Mouse (Mus musculus): ENCODE data around the gene Alox8. TPM values are rescaled to one million over a fixed set of nuclear protein-coding genes. Genes with fewer than 3 reads are reported as not detected.
A peak's percentile ranks its signal among the peaks of the same experiment; 100 is the strongest.

Alox8 gene
- polyA plus RNA-seq, 1 experiment from 2014 or later: 1.7 TPM

DNA sequence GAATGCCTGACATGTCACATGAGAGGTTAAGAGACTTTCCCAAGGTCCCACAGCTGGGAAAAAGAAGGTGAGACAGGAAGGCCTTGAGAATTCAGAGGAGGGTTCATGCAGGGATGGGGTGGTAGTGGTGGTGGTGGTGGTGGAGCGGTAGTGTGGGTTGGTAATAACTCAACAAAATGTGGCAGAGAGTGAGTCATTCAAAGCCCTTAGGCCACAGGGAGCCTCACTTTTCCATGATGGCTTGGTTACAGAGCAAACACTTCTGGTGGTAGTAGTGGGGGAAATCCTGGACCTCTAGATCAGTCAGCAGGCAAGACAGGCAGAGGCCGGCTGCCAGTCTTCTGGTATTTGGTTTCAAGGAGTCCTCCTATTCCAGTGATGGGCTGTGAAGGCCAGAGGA lies 25.0 kb downstream of the Alox8 start:
- no peak overlapping the region for H3K4me3 ChIP-seq (ENCODE audit: low read length)

GRCm38 (mm10) chr11:69171626-69172025 lies 26.0 kb downstream of the Alox8 start:
- Histone ChIP-seq H3K4me1 (ENCODE audit: control insufficient read depth, insufficient read depth, low read length) (no peaks in the 10 kb centered on the region), H3K27ac (ENCODE audit: low read length) (no peak overlapping the region), H3K36me3 (ENCODE audit: control insufficient read depth, insufficient read depth) (no peaks in the 10 kb centered on the region), H3K9me3 (replicated peaks; ENCODE audit: control insufficient read depth, low read length) (no peaks in the 10 kb centered on the region), H3K27me3 (ENCODE audit: control insufficient read depth, insufficient read depth, low read length) (no peaks in the 10 kb centered on the region), H3K4me3 (ENCODE audit: low read length) (no peak overlapping the region), H3K9ac (ENCODE audit: low read length) (no peak overlapping the region), H3K4me2 (ENCODE audit: low read depth, low read length) (no peak overlapping the region)
- no peak for ATAC-seq (replicated peaks; ENCODE audit: extremely low read depth, insufficient read depth, low FRiP score)
- WGBS: 26% methylated on average over 7 of the region's 7 CpGs

More for the DNA sequence above, 25.0 kb downstream of the Alox8 start:
- Histone ChIP-seq H3K27ac (ENCODE audit: low read length) (no peak overlapping the region), H3K36me3 (ENCODE audit: control insufficient read depth, insufficient read depth) (no peaks in the 10 kb centered on the region), H3K9me3 (replicated peaks; ENCODE audit: control insufficient read depth, low read length) (no peaks in the 10 kb centered on the region), H3K27me3 (ENCODE audit: control insufficient read depth, insufficient read depth, low read length) (no peaks in the 10 kb centered on the region), H3K4me2 (ENCODE audit: low read depth, low read length) (no peak overlapping the region), H3K9ac (ENCODE audit: low read length) (no peak overlapping the region), H3K4me1 (ENCODE audit: control insufficient read depth, insufficient read depth, low read length) (no peaks in the 10 kb centered on the region)
- ATAC-seq (replicated peaks; ENCODE audit: extremely low read depth, insufficient read depth, low FRiP score): no peak
- 83% methylated on average over 2 of the region's 2 CpGs for WGBS

- ATAC-seq (replicated peaks; ENCODE audit: extremely low read depth, insufficient read depth, low FRiP score): no peak
- H3K4me2 ChIP-seq (ENCODE audit: low read depth, low read length): no peak overlapping the region
- no peaks in the 10 kb centered on the region for H3K9me3 ChIP-seq (replicated peaks; ENCODE audit: control insufficient read depth, low read length)
- H3K4me3 ChIP-seq (ENCODE audit: low read length): no peak overlapping the region
- H3K4me1 ChIP-seq (ENCODE audit: control insufficient read depth, insufficient read depth, low read length): no peaks in the 10 kb centered on the region
- 71% methylated on average over 12 of the region's 12 CpGs for WGBS
- no peak overlapping the region for H3K27ac ChIP-seq (ENCODE audit: low read length)
- no peak overlapping the region for H3K9ac ChIP-seq (ENCODE audit: low read length)
- H3K36me3 ChIP-seq (ENCODE audit: control insufficient read depth, insufficient read depth): no peaks in the 10 kb centered on the region
- peaks cover 5% of the 10 kb centered on the region for H3K27me3 ChIP-seq (ENCODE audit: control insufficient read depth, insufficient read depth, low read length)
Measured at GRCm38 (mm10) chr11:69169313-69169712, 28.3 kb downstream of the Alox8 start.

- Histone ChIP-seq H3K36me3 (ENCODE audit: control insufficient read depth, insufficient read depth) (no peaks in the 10 kb centered on the region), H3K9ac (ENCODE audit: low read length) (no peak within 1 kb of the TSS), H3K4me2 (ENCODE audit: low read depth, low read length) (no peak within 1 kb of the TSS), H3K9me3 (replicated peaks; ENCODE audit: control insufficient read depth, low read length) (no peaks in the 10 kb centered on the region), H3K27ac (ENCODE audit: low read length) (no peak within 1 kb of the TSS), H3K4me3 (ENCODE audit: low read length) (no peak within 1 kb of the TSS), H3K27me3 (ENCODE audit: control insufficient read depth, insufficient read depth, low read length) (peaks cover 34% of the 10 kb centered on the region), H3K4me1 (ENCODE audit: control insufficient read depth, insufficient read depth, low read length) (no peaks in the 10 kb centered on the region)
- 2% methylated on average over 18 of the region's 18 CpGs for WGBS
- ATAC-seq (replicated peaks; ENCODE audit: extremely low read depth, insufficient read depth, low FRiP score): no peak
Measured at GRCm38 (mm10) chr11:69156800-69157199, 40.8 kb downstream of the Alox8 start, which contains the start of gene Alox12b. Gene Alox12b (plus strand): TSS chr11:69156989.

- Histone ChIP-seq H3K27ac (ENCODE audit: low read length) (no peak overlapping the region), H3K9me3 (replicated peaks; ENCODE audit: control insufficient read depth, low read length) (no peaks in the 10 kb centered on the region), H3K9ac (ENCODE audit: low read length) (no peak overlapping the region), H3K4me2 (ENCODE audit: low read depth, low read length) (no peak overlapping the region), H3K36me3 (ENCODE audit: control insufficient read depth, insufficient read depth) (no peaks in the 10 kb centered on the region), H3K4me3 (ENCODE audit: low read length) (no peak overlapping the region), H3K27me3 (ENCODE audit: control insufficient read depth, insufficient read depth, low read length) (peaks cover 34% of the 10 kb centered on the region), H3K4me1 (ENCODE audit: control insufficient read depth, insufficient read depth, low read length) (no peaks in the 10 kb centered on the region)
- 26% methylated on average over 1 of the region's 1 CpGs for WGBS
- no peak for ATAC-seq (replicated peaks; ENCODE audit: extremely low read depth, insufficient read depth, low FRiP score)
Measured at GRCm38 (mm10) chr11:69155351-69155750, 42.3 kb downstream of the Alox8 start.

GRCm38 (mm10) chr11:69153831-69154230 lies 43.8 kb downstream of the Alox8 start:
- no peak overlapping the region for H3K4me3 ChIP-seq (ENCODE audit: low read length)
- no peak overlapping the region for H3K27ac ChIP-seq (ENCODE audit: low read length)
- H3K9ac ChIP-seq (ENCODE audit: low read length): no peak overlapping the region
- no peaks in the 10 kb centered on the region for H3K9me3 ChIP-seq (replicated peaks; ENCODE audit: control insufficient read depth, low read length)
- peaks cover 30% of the 10 kb centered on the region for H3K27me3 ChIP-seq (ENCODE audit: control insufficient read depth, insufficient read depth, low read length)
- WGBS: 76% methylated on average over 8 of the region's 8 CpGs
- H3K36me3 ChIP-seq (ENCODE audit: control insufficient read depth, insufficient read depth): no peaks in the 10 kb centered on the region
- ATAC-seq (replicated peaks; ENCODE audit: extremely low read depth, insufficient read depth, low FRiP score): no peak
- H3K4me2 ChIP-seq (ENCODE audit: low read depth, low read length): no peak overlapping the region
- H3K4me1 ChIP-seq (ENCODE audit: control insufficient read depth, insufficient read depth, low read length): no peaks in the 10 kb centered on the region

DNA sequence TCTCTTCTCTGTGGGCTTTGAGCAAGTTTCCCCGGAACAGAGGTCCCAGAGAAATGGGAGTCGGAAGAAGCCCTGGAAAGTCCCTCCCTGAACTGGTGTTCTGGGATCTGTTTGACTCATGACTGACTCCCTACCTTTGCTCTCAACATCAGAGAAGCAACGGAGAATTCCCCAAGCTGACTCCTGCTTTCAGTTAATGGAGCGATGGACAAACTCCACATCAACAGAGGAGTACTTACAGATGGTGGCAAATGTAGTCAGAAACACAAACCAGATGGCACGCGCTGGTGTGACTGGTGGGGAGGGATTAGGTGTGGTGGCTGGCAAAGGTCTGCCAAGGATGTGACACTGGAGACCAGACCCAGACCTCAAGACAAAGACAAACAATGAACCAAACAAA lies 46.6 kb downstream of the Alox8 start:
- 46% methylated on average over 6 of the region's 6 CpGs for WGBS
- ATAC-seq (replicated peaks; ENCODE audit: extremely low read depth, insufficient read depth, low FRiP score): no peak

GRCm38 (mm10) chr11:69150444-69150843 lies 47.2 kb downstream of the Alox8 start:
- Histone ChIP-seq H3K4me2 (ENCODE audit: low read depth, low read length) (peak overlapping the region; percentile 54), H3K27me3 (ENCODE audit: control insufficient read depth, insufficient read depth, low read length) (0 out of 2 replicates have a peak, but pooled peaks cover 4% of the 10 kb centered on the region), H3K36me3 (ENCODE audit: control insufficient read depth, insufficient read depth) (no peaks in the 10 kb centered on the region), H3K9me3 (replicated peaks; ENCODE audit: control insufficient read depth, low read length) (no peaks in the 10 kb centered on the region), H3K4me1 (ENCODE audit: control insufficient read depth, insufficient read depth, low read length) (no peaks in the 10 kb centered on the region), H3K4me3 (ENCODE audit: low read length) (peak overlapping the region; percentile 27), H3K27ac (ENCODE audit: low read length) (no peak overlapping the region), H3K9ac (ENCODE audit: low read length) (peak overlapping the region; percentile 32; the same call in 1 of the 2 replicates)
- WGBS: 7% methylated on average over 7 of the region's 7 CpGs
- no peak for ATAC-seq (replicated peaks; ENCODE audit: extremely low read depth, insufficient read depth, low FRiP score)

More for the DNA sequence above, 46.6 kb downstream of the Alox8 start:
- Histone ChIP-seq H3K4me1 (ENCODE audit: control insufficient read depth, insufficient read depth, low read length) (no peaks in the 10 kb centered on the region), H3K9ac (ENCODE audit: low read length) (peak overlapping the region; percentile 32; the same call in 1 of the 2 replicates), H3K27ac (ENCODE audit: low read length) (no peak overlapping the region), H3K36me3 (ENCODE audit: control insufficient read depth, insufficient read depth) (no peaks in the 10 kb centered on the region), H3K4me2 (ENCODE audit: low read depth, low read length) (peak overlapping the region; percentile 54), H3K27me3 (ENCODE audit: control insufficient read depth, insufficient read depth, low read length) (0 out of 2 replicates have a peak, but pooled peaks cover 4% of the 10 kb centered on the region), H3K9me3 (replicated peaks; ENCODE audit: control insufficient read depth, low read length) (no peaks in the 10 kb centered on the region), H3K4me3 (ENCODE audit: low read length) (peak overlapping the region; percentile 27)

DNA sequence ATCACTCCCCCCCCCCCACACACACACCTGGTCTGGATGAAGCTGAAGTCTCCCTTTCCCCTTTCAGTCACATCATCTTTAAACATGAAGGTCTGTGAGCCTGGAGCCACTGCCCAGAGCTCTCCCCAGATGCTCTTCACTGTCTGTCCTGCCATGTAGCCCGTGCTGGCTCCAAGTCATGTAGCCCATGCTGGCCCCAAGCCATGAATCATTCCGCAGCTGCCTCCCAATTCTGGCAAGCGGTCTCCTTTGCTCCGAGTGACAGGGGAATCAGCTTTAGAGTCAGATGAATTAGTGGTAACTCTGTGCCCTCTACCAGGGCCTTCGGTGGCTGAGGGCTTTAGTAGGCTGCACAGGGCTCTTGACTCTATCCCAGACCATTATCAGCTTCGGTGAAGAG lies 47.9 kb downstream of the Alox8 start:
- no peaks in the 10 kb centered on the region for H3K36me3 ChIP-seq (ENCODE audit: control insufficient read depth, insufficient read depth)
- H3K27me3 ChIP-seq (ENCODE audit: control insufficient read depth, insufficient read depth, low read length): no peaks in the 10 kb centered on the region
- no peak overlapping the region for H3K27ac ChIP-seq (ENCODE audit: low read length)
- H3K9me3 ChIP-seq (replicated peaks; ENCODE audit: control insufficient read depth, low read length): no peaks in the 10 kb centered on the region
- no peak for ATAC-seq (replicated peaks; ENCODE audit: extremely low read depth, insufficient read depth, low FRiP score)
- H3K4me2 ChIP-seq (ENCODE audit: low read depth, low read length): no peak overlapping the region
- WGBS: 50% methylated on average over 6 of the region's 6 CpGs
- no peak overlapping the region for H3K9ac ChIP-seq (ENCODE audit: low read length)
- no peaks in the 10 kb centered on the region for H3K4me1 ChIP-seq (ENCODE audit: control insufficient read depth, insufficient read depth, low read length)
- no peak overlapping the region for H3K4me3 ChIP-seq (ENCODE audit: low read length)
